Mouse (Mus musculus): ENCODE results near the gene Olfr1418. TPM values are rescaled to one million over a fixed set of nuclear protein-coding genes. Genes with fewer than 3 reads are reported as not detected.
A peak's percentile ranks its signal among the peaks of the same experiment; 100 is the strongest.

Gene Olfr1418
- total RNA-seq, 1 experiment: not detected

DNA sequence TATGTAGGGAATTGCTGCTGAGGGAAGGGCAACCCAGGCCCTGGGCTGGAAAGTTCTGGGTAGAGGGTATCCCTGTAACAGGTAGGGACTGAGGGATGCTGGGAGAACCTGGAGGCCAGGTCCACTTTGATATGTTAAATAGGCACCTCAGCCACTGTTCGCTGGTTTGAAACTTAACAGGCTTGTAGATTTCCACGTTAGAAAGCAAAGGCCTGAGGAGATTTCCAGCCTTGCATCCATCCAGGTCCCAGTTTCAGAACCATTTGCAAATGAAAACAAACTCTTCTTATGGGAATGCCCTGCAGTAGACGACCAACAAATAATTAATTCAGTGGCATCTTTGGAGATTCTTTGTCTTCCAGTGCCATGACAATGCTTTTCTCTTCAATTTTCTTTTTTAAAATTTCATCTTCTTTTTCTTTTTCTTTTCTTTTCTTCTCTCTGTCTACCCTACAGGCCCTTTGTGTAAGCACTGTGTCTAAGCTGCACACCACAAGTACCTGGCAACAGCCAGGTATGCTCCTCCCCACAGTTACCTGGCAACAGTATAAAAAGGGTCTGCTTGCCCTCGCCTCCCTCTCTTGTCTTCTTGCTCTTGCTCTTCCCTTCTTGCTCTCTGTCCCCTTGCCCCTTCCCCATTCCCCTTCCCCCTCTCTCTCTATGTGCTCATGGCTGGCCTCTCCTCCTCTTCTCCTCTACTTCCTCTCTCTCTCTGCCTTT, 37.4 kb downstream of the Olfr1418 start:
- in situ Hi-C loops (cut with MboI; ENCODE audit: low sequenced_read_pairs in 2 of 2, unreplicated experiment in 2 of 2): no loop called here
- no peak overlapping the region for H3K9ac ChIP-seq (ENCODE audit: insufficient read depth, low read depth, low read length, poor library complexity, severe bottlenecking)
- no peaks in the 10 kb centered on the region for H3K9me3 ChIP-seq (ENCODE audit: control insufficient read depth, insufficient read depth, low read depth, low read length)
- no peak overlapping the region for H3K4me3 ChIP-seq (ENCODE audit: insufficient read depth in 1 of 2, low read depth in 1 of 2, low read length in 2 of 2, poor library complexity in 1 of 2, severe bottlenecking in 1 of 2)
- no peaks in the 10 kb centered on the region for H3K36me3 ChIP-seq (ENCODE audit: control insufficient read depth, insufficient read depth, low read length, poor library complexity, severe bottlenecking)
- DNase-seq (ENCODE audit: low read depth, low spot score): no peak
- peak overlapping the region; percentile 45 for H3K27ac ChIP-seq (ENCODE audit: insufficient read depth, low read depth, low read length, poor library complexity, severe bottlenecking)
- H3K4me1 ChIP-seq (ENCODE audit: control insufficient read depth in 2 of 2, insufficient read depth in 2 of 2, low read length in 2 of 2, poor library complexity in 1 of 2): peaks cover 0 to 8% of the 10 kb centered on the region in 2 experiments; a peak in 3 of 4 replicates
- TF ChIP-seq ZNF384 (IDR thresholded peaks at IDR 0.05; ENCODE audit: low read depth, low read length) (no peak), ZC3H11A (IDR thresholded peaks at IDR 0.05; ENCODE audit: borderline replicate concordance, low read depth, low read length) (no peak), MAFK (IDR thresholded peaks at IDR 0.05; ENCODE audit: insufficient read depth, low read depth, low read length) (no peak), CHD2 (IDR thresholded peaks at IDR 0.05; ENCODE audit: low read depth, low read length) (no peak), HCFC1 (IDR thresholded peaks at IDR 0.05; ENCODE audit: borderline replicate concordance, insufficient read depth, low read length) (no peak)

DNA sequence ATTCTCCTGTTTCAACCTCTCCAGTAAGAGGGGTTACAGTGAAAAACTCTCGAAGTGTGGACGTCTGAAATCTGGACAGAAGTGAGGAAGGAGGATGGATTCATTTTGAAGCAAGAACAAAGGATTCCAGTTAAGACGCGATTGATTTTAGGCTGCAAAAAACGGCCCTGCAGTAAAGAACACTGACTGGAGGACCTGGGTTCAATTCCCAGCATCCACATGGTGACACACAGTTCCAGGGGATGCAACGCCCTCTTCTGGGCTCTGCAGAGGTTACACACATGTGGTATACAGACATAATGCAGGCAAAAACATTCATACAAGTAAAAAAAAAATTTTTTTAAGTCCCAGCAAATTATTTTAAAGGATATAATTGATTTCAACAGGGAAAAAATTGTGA, 40.7 kb downstream of the Olfr1418 start:
- H3K9ac ChIP-seq (ENCODE audit: insufficient read depth, low read depth, low read length, poor library complexity, severe bottlenecking): peak overlapping the region; percentile 55; the same call in 1 of the 2 replicates
- TF ChIP-seq HCFC1 (IDR thresholded peaks at IDR 0.05; ENCODE audit: borderline replicate concordance, insufficient read depth, low read length) (no peak), CHD2 (IDR thresholded peaks at IDR 0.05; ENCODE audit: low read depth, low read length) (no peak), ZNF384 (IDR thresholded peaks at IDR 0.05; ENCODE audit: low read depth, low read length) (no peak), ZC3H11A (IDR thresholded peaks at IDR 0.05; ENCODE audit: borderline replicate concordance, low read depth, low read length) (no peak), MAFK (IDR thresholded peaks at IDR 0.05; ENCODE audit: insufficient read depth, low read depth, low read length) (no peak)

DNA sequence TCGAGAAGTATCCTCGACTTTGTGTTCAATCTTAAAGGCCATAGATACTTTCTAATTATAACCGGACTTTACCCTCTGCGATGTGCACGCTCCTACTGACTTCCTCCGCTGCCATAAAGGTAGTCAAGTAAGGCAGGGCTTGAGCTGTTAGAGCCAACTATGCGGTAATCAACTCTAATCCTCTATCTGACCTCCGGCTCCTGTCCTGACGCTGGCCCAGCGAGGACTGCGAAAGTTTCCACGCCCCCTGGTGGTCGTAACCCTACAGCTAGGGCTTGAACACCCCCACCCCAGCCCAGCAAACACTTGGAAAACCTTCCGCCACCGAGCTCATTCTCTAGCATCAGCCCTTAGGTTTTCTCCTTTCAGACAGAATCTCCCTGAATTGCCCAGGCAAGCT, 41.1 kb downstream of the Olfr1418 start:
- H3K36me3 ChIP-seq (ENCODE audit: control insufficient read depth, insufficient read depth, low read length, poor library complexity, severe bottlenecking): peaks cover 3% of the 10 kb centered on the region; the same call in 1 of the 2 replicates
- DNase-seq (ENCODE audit: low read depth, low spot score): no peak
- TF ChIP-seq ZNF384 (IDR thresholded peaks at IDR 0.05; ENCODE audit: low read depth, low read length) (no peak), ZC3H11A (IDR thresholded peaks at IDR 0.05; ENCODE audit: borderline replicate concordance, low read depth, low read length) (no peak), MAFK (IDR thresholded peaks at IDR 0.05; ENCODE audit: insufficient read depth, low read depth, low read length) (no peak), HCFC1 (IDR thresholded peaks at IDR 0.05; ENCODE audit: borderline replicate concordance, insufficient read depth, low read length) (no peak), CHD2 (IDR thresholded peaks at IDR 0.05; ENCODE audit: low read depth, low read length) (no peak; the same call in 1 of the 2 replicates)
- in situ Hi-C loops (cut with MboI; ENCODE audit: low sequenced_read_pairs in 2 of 2, unreplicated experiment in 2 of 2): no loop called here
- H3K9ac ChIP-seq (ENCODE audit: insufficient read depth, low read depth, low read length, poor library complexity, severe bottlenecking): peak overlapping the region; percentile 55; the same call in 1 of the 2 replicates
- peak overlapping the region; percentile 88 to 96; a peak in 3 of 4 replicates for H3K4me3 ChIP-seq (ENCODE audit: insufficient read depth in 1 of 2, low read depth in 1 of 2, low read length in 2 of 2, poor library complexity in 1 of 2, severe bottlenecking in 1 of 2)
- peaks cover 0 to 17% of the 10 kb centered on the region in 2 experiments; a peak in 3 of 4 replicates for H3K4me1 ChIP-seq (ENCODE audit: control insufficient read depth in 2 of 2, insufficient read depth in 2 of 2, low read length in 2 of 2, poor library complexity in 1 of 2)
- H3K27ac ChIP-seq (ENCODE audit: insufficient read depth, low read depth, low read length, poor library complexity, severe bottlenecking): no peak overlapping the region
- H3K9me3 ChIP-seq (ENCODE audit: control insufficient read depth, insufficient read depth, low read depth, low read length): no peaks in the 10 kb centered on the region

More for the DNA sequence above, 40.7 kb downstream of the Olfr1418 start:
- Histone ChIP-seq H3K27ac (ENCODE audit: insufficient read depth, low read depth, low read length, poor library complexity, severe bottlenecking) (no peak overlapping the region), H3K4me3 (ENCODE audit: insufficient read depth in 1 of 2, low read depth in 1 of 2, low read length in 2 of 2, poor library complexity in 1 of 2, severe bottlenecking in 1 of 2) (peak overlapping the region in 1 of 2 experiments; percentile 44; a peak in 3 of 4 replicates), H3K4me1 (ENCODE audit: control insufficient read depth in 2 of 2, insufficient read depth in 2 of 2, low read length in 2 of 2, poor library complexity in 1 of 2) (peaks cover 0 to 13% of the 10 kb centered on the region in 2 experiments; a peak in 3 of 4 replicates), H3K9me3 (ENCODE audit: control insufficient read depth, insufficient read depth, low read depth, low read length) (no peaks in the 10 kb centered on the region), H3K36me3 (ENCODE audit: control insufficient read depth, insufficient read depth, low read length, poor library complexity, severe bottlenecking) (peaks cover 3% of the 10 kb centered on the region; the same call in 1 of the 2 replicates)
- DNase-seq (ENCODE audit: low read depth, low spot score): no peak
- in situ Hi-C loops (cut with MboI; ENCODE audit: low sequenced_read_pairs in 2 of 2, unreplicated experiment in 2 of 2): no loop called here

DNA sequence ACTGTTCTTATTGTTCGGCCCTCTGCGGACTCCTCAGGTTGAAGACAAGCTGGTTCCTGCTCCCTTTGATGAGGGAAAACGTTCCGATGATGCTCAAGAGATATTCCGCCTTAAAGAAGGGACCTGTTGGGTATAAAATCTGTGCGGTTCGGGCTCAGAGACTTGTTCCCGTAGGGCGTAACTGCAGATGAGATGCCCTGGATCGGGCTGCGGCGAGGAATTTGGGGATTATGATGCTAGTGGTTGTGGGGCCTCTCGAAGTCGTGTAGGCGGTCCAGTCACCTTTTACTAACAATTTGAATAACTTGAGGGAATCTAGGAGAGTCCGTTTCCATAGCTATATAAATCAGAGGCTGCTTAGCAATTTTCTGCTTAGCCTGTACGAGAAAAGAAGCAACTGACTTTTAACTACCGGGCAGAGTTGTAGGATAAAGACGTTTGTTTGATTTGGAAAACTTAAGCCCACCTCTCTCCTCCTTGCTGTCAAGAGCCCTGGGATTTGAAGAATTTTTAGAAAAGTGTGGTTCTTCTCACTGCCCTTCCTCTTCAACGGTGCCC, 41.6 kb downstream of the Olfr1418 start, which contains the start of gene Stx3:
TSS of gene Stx3 (minus strand) at position 261 of the 558 bp plus-strand sequence.
- peak within 1 kb of the TSS; percentile 89 for H3K9ac ChIP-seq (ENCODE audit: insufficient read depth, low read depth, low read length, poor library complexity, severe bottlenecking)
- no peak for DNase-seq (ENCODE audit: low read depth, low spot score)
- H3K36me3 ChIP-seq (ENCODE audit: control insufficient read depth, insufficient read depth, low read length, poor library complexity, severe bottlenecking): peaks cover 3% of the 10 kb centered on the region; the same call in 1 of the 2 replicates

More for the DNA sequence above, 41.6 kb downstream of the Olfr1418 start, which contains the start of gene Stx3:
- Histone ChIP-seq H3K4me1 (ENCODE audit: control insufficient read depth in 2 of 2, insufficient read depth in 2 of 2, low read length in 2 of 2, poor library complexity in 1 of 2) (peaks cover 0 to 15% of the 10 kb centered on the region in 2 experiments; a peak in 3 of 4 replicates), H3K27ac (ENCODE audit: insufficient read depth, low read depth, low read length, poor library complexity, severe bottlenecking) (peak within 1 kb of the TSS; percentile 50; the same call in 1 of the 2 replicates), H3K9me3 (ENCODE audit: control insufficient read depth, insufficient read depth, low read depth, low read length) (no peaks in the 10 kb centered on the region), H3K4me3 (ENCODE audit: insufficient read depth in 1 of 2, low read depth in 1 of 2, low read length in 2 of 2, poor library complexity in 1 of 2, severe bottlenecking in 1 of 2) (peak within 1 kb of the TSS; percentile 88 to 96)
- TF ChIP-seq HCFC1 (IDR thresholded peaks at IDR 0.05; ENCODE audit: borderline replicate concordance, insufficient read depth, low read length) (no peak), ZC3H11A (IDR thresholded peaks at IDR 0.05; ENCODE audit: borderline replicate concordance, low read depth, low read length) (no peak), MAFK (IDR thresholded peaks at IDR 0.05; ENCODE audit: insufficient read depth, low read depth, low read length) (no peak), CHD2 (IDR thresholded peaks at IDR 0.05; ENCODE audit: low read depth, low read length) (no peak), ZNF384 (IDR thresholded peaks at IDR 0.05; ENCODE audit: low read depth, low read length) (no peak; the same call in 1 of the 2 replicates)
- in situ Hi-C loops (cut with MboI; ENCODE audit: low sequenced_read_pairs in 2 of 2, unreplicated experiment in 2 of 2): no loop called here
